Mouse (Mus musculus) gastrocnemius, postnatal 14 days (tissue): ENCODE data around the gene Hapln1. TPM values are rescaled to one million over a fixed set of nuclear protein-coding genes. Genes with fewer than 3 reads are reported as not detected.

Source experiments
- DNase-seq: peaks from one replicate; pipeline ENCODE4 v3.0.0; 2021; ENCODE audit warnings: mixed read lengths
- intact Hi-C: fragments of 180-260 bp; cut with DNase I; formaldehyde crosslinking; loops from one replicate; pipeline ENCODE4 v1.15.1; 2025; ENCODE audit warnings: low total_unique reads
- total RNA-seq, 2 experiments: library from RNA; stranded (reverse); gene quantifications; 2 replicates each; pipeline ENCODE4 v1.2.3; 2021

The Hapln1 gene
- total RNA-seq, 2 experiments from 2014 or later = 0.49 to 0.94 TPM

DNA sequence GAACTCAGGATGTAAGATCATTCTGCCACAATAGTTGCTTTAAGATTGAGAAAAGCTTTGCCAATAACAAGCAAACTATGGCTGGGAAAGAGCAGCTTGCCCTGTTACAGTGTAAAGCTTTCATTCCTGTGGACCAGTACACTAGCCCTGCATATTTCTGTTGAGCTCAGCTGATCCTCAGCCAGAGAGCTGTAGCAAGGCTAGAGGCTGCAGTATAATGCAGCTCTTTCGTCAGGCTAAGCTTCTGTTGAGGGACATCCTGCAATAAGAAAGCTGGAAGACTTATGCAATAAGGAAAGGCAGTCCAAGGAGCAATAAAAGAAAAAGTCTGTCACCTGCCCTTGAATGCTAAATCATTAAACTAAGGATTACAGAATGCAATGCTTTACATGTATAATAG lies 45.5 kb downstream of the Hapln1 start:
- intact Hi-C loops = no loop called here
- no peak for DNase-seq

DNA sequence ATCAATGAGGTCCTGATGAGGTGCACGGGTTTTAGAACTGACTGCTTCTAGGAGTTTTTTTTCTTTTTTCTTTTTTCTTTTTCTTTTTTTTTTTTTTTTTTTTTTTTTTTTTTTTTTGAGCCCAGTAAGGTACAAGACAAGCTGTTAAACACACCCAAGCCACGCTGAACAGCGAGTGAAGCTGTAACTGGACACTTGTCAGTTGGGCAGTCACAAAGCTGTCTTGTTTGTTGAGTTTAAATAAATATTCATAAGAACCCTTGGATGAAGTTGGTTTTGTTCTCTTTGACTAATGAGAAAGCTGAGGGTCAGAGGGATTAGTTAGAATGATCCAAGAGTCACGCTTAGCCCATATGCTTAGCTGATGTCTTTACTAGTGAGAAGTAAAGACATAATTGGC lies 55.5 kb downstream of the Hapln1 start:
- intact Hi-C loops = no loop called here
- DNase-seq = no peak

DNA sequence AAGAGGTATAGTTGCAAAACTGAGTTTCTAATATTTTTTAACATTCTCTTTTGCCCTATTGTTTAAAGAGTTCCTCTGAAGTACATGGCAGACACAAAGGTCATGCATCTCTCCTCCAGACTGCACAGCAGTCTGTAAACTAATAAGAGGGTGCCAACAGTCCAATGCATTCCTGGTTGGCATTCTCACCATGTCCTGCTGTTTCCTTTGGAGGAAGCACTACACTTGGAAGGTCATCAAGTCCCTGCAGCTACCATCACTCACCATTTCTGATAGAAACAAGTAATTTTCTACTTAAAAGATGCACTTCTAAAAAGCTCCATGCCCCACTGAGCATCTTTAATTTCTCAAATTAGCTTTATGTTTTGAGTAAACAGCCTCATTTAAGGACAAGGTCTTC lies 57.8 kb downstream of the Hapln1 start:
- no peak for DNase-seq
- intact Hi-C loops = no loop called here

DNA sequence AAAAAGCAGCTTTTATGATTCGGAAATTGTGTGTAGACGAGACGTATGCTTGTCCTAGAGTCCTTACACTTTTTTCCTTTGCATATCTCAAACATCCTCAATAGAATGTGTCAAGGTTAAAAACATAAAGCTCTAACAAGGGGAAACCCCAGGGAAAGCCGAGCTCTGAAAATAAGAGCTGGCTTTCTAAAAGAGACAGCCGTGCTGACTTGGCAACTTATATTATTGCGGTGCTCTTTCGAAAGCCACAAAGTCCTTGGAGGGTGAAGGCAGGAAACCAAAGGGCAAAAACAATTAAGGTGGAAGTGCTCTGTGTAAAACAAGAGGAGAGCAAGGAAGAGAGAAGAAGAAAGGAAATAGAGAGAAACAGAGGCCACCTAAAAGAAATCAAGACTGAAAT lies 60.9 kb downstream of the Hapln1 start:
- intact Hi-C loops = no loop called here
- DNase-seq = no peak

DNA sequence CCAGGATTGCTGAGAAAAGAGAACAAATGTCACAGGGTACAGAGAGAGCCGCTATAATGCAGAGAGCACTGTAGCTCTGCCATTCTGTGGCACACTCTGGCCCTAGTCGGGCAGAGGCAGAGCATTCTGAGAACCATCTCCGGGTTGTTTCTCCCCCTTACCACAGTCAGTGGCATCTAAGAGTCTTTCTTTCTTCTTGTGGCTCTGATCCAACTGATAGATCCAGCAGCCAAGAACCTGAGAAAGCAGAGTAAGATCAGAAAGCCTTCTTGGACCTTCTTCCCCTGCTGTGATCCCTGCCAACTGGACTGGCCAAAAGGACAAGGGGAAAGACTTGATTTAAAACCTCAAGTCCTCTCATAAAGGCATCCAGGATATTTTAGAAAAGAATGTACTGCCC lies 63.7 kb downstream of the Hapln1 start:
- intact Hi-C loops = no loop called here
- no peak for DNase-seq

DNA sequence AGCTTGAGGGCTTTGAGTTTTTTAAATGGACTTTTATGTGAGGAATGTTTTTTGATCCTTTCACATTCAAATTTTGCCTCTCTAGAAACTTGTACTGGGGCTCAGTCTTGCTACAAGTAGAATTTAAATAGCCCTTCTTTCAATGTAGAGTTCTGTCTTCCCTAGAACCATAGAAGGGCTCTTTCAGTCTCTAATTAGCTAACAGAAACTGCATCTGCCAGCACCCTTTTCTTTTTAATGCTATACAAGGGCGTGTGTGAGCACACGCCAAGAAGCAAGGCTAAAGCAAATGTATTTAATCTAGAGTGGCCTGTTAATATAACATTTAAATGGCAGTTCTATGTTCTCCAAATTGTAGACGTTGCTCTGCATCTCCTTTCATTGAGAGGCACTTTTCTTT lies 67.8 kb downstream of the Hapln1 start:
- no peak for DNase-seq
- intact Hi-C loops = no loop called here

DNA sequence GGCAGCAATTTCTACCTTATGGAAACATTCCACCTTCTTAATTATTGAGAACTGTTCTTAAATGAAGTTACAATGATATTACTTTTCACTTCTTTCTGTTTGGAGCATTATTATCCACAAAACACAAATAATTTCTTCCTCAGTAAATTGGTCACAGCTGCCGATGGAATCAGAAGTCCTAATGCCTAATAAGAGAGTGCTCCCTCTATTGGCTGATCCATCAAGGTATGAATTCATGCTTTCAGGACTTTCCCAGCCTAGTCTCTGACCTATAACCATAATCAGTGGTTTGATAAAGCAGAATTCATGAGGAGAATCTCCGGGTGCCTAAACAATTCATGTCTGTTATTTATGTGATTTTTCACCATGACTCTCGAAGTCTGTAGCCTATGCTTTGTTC lies 79.5 kb downstream of the Hapln1 start:
- intact Hi-C loops = no loop called here

DNA sequence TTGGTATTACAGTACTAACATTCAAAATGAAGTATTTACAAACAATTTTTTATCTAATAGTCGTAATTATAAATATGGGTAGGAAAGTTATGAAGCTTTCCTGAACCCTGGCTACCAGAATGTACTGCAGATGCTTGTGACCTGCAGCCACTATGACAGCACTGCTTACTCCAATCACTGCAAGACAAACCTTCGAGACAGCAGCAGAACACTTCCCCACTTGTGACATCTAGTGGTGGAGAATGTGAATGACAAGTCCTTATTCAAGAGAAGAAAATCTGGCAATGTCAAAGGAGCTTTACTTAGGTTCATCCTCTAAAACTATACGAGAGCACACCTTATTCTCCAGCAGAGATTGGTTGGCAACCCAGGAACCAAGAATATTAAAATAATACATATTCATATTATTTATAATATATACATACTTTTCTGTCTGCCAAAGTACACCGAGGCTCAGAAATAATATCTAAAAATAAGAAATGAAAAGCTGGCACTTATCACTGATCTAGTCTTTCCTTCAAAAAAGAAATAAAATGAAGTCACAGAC lies 94.6 kb downstream of the Hapln1 start:
- no peak for DNase-seq

More for the DNA sequence above, 79.5 kb downstream of the Hapln1 start:
- no peak for DNase-seq

DNA sequence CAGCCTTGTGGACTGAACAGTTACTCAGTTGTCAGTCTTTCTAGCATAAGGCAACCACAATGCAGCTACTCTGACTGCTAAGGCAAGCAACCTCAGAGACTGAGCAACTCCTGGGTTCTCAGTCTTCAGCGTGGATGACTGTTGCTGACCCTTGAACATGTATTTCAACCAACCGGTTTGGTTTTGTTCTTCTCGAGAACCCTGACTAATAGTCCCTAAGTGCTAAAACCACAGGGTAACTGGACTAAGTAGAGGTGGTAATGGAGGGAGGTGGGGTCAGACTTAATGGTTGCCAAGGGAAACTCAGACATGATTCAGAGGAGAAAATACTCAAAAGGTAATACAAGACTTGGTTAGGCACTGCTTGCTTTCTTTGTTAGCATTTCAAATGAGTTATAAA lies 97.4 kb downstream of the Hapln1 start:
- no peak for DNase-seq
- intact Hi-C loops = no loop called here

More for the DNA sequence above, 94.6 kb downstream of the Hapln1 start:
- intact Hi-C loops = loop anchor here (5.0 kb wide), 1 partner anchor 82 kb away; no protein-coding TSS in a partner anchor

DNA sequence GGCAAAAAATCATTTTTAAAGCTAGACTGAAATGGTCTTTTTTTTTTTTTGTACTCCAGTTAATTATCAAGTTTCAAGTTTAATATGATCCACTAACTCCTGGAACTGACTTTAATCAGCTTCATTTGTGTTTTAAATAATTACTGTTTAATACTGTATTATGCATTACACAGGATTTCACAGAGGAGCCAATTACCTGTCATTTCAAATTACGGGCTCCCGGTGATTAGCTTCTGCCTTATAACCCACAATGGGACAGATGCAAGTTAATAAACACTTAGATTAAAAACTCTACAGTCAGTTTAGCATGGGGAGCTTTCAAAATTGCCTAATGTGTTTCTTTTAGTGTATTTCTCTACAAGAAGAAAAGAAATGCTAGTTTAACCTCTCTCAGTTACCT lies 106.0 kb downstream of the Hapln1 start:
- no peak for DNase-seq
- intact Hi-C loops = no loop called here

DNA sequence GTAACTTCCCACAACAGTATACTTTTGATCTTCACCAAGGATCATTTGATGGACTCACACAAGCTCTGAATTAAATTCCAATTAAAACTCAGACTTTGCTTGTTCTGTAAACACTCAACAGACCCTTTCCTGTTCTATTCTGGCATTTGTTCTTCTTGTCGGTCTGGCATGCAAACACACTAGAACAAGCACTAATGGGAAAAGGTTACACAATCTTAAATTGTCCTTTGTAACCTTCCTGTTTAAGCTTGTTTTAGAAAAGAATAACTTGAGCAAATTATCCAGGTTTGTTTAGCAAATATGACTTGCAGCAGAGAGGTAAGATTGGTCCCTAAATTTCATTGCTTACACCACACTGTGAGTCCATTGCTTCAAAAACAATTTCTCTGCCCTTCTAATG lies 113.2 kb downstream of the Hapln1 start:
- DNase-seq = no peak

DNA sequence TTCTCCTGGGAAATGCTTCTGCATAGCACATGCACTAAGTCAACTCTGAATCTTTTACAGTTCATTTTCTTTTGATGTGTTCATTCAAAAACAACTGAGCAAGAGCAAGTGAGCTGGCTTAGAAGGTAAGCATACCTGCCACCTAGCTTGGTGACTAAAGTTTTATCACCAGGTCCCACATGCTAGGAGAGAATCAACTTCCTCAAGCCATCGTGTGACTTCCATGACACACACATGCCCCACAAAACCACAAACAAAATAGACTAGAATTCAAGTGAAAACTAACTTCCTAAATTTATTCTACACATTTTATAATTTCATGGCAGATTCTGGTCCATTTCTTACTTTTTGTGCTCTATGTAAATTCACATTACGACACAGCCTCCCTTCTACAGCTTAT lies 113.7 kb downstream of the Hapln1 start:
- intact Hi-C loops = no loop called here
- DNase-seq = no peak

More for the DNA sequence above, 113.2 kb downstream of the Hapln1 start:
- intact Hi-C loops = no loop called here

DNA sequence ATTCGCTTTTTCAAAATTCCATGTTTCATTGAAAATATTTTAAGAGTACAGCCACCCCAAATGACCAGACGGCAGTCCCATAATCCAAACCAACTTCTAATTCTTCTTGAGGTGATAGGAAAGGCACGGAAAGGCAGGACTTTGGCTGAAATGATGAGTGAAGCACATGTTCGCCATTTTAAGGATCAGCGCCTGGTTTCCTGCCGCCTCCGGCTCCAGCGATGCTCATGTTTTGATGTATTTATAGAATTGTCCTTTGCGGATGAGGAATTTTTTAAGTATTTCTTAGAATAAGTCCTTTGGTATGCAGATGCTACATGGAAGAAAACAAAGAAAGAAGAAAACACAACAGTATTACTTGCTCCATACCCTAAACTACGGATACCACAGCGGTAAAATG lies 117.5 kb downstream of the Hapln1 start:
- intact Hi-C loops = no loop called here
- DNase-seq = no peak

Other genes starting within 250 kb of the Hapln1 start
- gene Vcan, start 202.7 kb downstream of the Hapln1 start, total RNA-seq = 10 to 100 TPM; 19.3 to 27.2 TPM